Mouse (Mus musculus) T-cell, adult 2 months (primary cell): ENCODE results near the gene Prrt3.

ENCODE experiments used
- DNase-seq: peaks from one replicate; pipeline ENCODE4 v3.0.0; 2022; ENCODE audit warnings: low spot score

Gene Prrt3

DNA sequence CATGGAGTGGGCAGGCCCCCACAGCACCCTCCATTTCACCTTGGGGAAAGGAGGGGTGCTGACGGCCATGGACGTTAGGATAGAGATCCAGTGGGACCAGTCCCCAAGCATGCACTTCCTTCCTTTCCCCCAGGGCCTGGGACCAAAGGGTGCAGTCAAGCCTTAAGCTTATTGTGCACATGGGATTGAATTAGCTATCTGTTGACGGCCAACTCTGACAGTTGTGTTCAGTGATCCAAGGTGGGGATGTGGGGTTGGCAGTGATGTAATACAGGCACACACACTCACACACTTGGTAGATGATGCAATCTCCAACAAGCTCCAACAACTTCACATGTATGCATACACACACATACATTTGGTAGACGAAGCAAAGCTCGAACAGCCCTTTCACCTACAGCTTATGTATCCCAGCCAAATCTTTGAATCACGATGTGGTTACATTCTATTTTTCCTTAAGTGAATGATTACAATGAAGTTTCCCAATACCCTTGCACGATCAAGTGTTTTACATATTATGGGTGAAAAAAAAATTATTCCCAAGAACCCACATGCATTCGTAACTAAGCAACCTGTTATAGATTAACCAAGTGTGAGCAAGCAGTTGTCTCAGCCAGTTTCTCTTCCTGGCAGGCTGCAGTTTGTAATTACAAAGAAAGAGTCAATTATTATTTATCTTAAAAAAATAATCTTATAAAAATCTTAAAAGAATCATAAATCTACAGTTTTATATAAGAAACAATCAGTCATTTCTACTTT, 57.3 kb downstream of the Prrt3 start:
- DNase-seq = no peak
